Mouse (Mus musculus) spleen, adult 2 months (tissue): ENCODE measurements at regions not wholly inside any gene's neighbourhood (a gene's known extent, or its start where the extent isn't known, plus 50 kb on each side); places are given as distances from the start of the nearest gene placed in this dataset.

Experiments
- CTCF ChIP-seq: fragments of 200-500 bp; IDR thresholded peaks from 2 replicates; pipeline ENCODE4 v1.5.1; 2011; ENCODE audit warnings: mild to moderate bottlenecking, inconsistent platforms; ENCODE audit not compliant: insufficient read depth, insufficient read length, insufficient replicate concordance; ENCODE audit errors: extremely low read depth
- POLR2A ChIP-seq: fragments of 200-500 bp; IDR thresholded peaks from 2 replicates; pipeline ENCODE4 v1.6.1; 2011; ENCODE audit warnings: low read depth, low read length, inconsistent platforms

DNA sequence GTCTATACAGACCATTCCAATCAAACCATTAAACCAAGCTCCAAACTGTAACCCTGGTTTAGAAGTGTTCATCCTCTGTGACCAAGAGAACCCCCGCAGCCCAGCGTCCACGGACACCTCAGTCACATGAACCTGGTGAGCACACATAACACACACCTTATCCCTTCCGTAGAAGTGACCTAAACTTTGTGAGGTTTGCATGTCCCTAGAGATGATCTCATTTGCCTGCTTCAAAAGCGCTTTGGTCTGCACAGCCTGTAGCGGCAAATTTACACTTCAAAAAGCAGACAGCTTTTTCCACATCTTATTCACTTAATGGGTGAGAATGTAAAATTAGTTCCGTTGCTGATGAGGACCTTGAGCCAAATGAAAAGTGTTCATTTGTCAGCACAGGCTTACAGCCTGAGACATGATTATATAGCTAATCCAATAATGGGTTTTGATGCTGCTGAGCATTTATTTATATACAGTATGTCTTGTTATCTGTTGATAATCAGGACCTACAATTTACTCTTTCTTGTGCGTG lies 122.3 kb upstream of the Lmo4 start:
- no peak for TF ChIP-seq CTCF
- TF ChIP-seq POLR2A, result no peak
